Mouse (Mus musculus) adrenal gland, adult 2 months (tissue): ENCODE measurements around the gene Fam107b. TPM values are rescaled to one million over a fixed set of nuclear protein-coding genes. Genes with fewer than 3 reads are reported as not detected.
"Not testable (repeated sequence)": the region's sequence is repeated elsewhere in the genome, so short reads cannot be mapped to it uniquely, and the experiment has no call there.

Source experiments
- DNase-seq: peaks from one replicate; pipeline ENCODE4 v3.0.0; 2021
- polyA plus RNA-seq: library from polyadenylated mRNA; depleted of rRNA; stranded (reverse); fragments of >200 nt; gene quantifications from 2 replicates; pipeline ENCODE4 v1.2.3, GENCODE M21; 2012
- total RNA-seq, 2 experiments: library from RNA; stranded (reverse); gene quantifications; 2 replicates each; pipeline ENCODE4 v1.2.3; 2021

Gene Fam107b
- total and polyA plus RNA-seq, 3 experiments = 3.5 to 17.4 (median 16.1) TPM

GRCm38 (mm10) chr2:3712369-3713042 lies 142.2 kb downstream of the Fam107b start:
- peak; percentile 74 for DNase-seq

GRCm38 (mm10) chr2:3713212-3713681 lies 143.0 kb downstream of the Fam107b start:
- DNase-seq = peak; percentile 95

DNA sequence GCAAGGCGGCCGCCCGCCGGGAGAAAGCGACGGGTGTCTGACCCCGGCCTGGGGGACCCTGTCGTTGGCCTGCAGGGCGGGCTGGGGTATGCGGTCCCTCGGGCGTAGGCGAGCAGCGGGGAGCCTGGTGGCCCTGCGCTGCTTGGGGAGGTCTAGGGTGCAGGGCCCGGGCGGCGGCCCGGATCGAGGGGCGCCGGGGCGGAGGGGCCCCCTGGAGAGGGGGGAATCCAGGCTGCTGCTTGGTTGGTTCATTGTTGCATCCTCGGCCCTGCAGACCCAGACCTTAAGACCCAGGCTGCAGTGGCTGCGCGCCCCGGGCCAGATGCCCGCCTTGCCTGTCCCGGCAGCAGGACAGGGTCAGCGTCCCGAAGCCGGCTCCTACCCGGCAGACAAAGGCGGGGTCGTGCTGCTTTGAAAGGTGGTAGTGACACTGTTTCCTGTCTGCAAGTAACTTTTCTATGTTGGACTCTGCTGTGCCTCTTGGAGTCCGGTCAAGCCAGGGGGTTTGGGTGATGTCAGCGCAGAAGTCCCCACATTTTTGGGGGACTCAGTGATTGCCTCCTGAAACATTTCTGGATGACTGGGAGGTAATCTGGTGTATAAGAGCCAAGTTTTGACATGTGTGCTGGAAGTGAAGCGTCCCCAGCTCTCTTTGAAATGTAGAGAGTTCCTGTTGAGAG lies 143.5 kb downstream of the Fam107b start:
- DNase-seq = peak; percentile 46

GRCm38 (mm10) chr2:3714511-3714910 lies 144.2 kb downstream of the Fam107b start:
- DNase-seq = no peak

DNA sequence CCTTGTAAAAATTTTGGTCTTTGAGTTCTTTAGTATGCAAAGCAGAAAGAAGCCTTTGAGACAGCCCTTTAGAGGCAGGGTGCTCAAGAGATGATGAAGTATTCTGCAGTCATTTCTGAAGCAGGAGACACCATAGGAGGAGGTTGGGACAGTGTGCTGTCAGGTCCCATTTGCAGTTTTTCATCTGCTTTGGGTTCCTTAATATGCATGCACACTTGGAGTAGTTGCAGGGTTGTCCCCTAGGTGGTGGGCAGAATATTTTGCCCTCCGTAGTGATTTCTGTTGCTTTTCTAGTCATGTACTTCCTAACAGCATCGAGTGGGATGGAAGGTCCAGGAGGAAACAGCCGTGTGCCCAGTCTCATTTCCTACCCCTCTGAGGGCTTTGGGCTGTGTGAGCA lies 145.1 kb downstream of the Fam107b start:
- DNase-seq = no peak

DNA sequence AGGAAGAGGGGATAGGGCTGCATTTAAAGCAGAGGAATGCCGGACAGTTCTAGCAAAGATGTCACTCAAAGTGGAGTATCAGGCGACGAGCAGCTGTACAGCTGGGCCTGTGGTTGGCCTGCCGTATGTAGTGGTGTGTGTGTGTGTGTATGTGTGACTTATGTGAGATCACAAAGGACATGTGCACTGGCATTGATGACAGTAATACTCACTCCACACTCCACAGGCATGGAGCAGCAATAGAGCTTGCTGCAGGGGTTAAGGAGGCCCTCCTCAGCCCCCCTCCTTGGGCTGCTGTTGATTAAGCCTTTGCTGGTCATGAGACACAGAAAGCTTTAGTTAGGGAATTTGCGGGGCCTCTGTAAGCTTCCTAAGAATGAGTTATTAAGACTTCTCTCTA lies 147.0 kb downstream of the Fam107b start:
- DNase-seq = no peak

- no peak for DNase-seq
Observed at GRCm38 (mm10) chr2:3717847-3718246, 147.6 kb downstream of the Fam107b start.

DNA sequence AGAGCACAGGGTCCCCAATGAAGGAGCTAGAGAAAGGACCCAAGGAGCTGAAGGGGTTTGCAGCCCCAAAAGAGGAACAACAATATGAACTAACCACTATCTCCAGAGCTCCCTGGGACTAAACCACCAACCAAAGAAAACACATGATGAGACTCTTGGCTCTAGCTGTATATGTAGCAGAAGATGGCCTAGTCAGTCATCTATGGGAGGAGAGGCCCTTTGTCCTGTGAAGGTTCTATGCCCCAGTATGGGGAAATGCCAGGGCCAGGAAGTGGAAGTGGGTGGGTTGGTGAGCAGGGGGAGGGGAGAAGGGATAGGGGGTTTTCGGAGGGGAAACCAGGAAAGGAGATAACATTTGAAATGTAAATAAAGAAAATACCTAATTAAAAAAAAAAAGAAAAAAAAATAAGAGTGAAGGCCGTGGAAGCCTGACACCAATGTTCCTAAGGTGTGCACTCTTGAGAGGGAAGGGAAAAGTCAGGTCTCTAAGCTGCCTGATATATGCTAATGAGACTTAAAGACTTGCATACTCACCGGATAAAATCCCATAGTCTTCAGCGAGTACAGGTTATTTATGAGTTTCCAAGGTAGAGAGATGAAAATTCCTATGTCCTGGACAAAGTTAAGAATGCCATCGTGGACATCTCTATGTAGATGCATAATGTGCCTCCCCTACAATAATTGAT lies 149.3 kb downstream of the Fam107b start:
- not testable (repeated sequence) for DNase-seq

DNA sequence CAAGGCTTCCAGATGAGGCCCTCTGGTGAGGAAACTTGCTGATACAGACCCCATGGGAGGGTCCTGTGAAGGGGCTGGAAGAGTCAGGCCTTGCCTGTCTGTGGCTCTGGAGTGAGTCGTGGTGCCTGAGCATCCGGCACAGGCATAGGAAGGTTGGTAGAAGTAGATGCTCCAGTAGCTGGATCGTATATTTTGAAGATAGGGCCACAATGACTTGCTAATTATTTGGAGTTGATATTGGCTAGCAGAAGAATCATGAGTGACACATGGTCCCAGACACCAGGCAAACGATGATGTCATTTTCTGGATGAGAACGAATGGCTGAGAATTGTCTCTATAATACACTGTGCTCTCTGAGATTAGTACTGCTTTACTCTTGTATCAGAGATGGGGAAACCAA lies 150.8 kb downstream of the Fam107b start:
- DNase-seq = no peak

DNA sequence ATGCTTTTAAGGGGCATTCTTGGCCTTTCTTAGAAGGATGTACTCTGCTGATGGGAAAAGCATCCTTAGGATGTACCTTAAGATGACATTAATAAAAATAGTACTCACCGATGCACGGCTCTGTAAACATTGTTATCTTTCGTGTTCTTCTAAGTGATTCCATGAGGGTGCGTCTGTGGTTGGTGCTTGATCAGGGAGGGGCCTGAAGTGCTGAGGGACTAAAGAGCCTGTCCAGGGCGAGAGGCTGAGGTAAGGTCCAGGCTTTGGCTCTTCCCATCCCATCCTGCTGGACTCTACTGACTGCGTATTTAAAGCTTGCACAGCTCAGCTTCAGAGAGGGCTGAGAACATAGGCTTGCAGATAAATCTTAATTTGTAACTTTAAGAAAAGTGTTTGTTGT lies 151.7 kb downstream of the Fam107b start:
- no peak for DNase-seq

- no peak for DNase-seq
Observed at GRCm38 (mm10) chr2:3723391-3724106, 153.3 kb downstream of the Fam107b start.

DNA sequence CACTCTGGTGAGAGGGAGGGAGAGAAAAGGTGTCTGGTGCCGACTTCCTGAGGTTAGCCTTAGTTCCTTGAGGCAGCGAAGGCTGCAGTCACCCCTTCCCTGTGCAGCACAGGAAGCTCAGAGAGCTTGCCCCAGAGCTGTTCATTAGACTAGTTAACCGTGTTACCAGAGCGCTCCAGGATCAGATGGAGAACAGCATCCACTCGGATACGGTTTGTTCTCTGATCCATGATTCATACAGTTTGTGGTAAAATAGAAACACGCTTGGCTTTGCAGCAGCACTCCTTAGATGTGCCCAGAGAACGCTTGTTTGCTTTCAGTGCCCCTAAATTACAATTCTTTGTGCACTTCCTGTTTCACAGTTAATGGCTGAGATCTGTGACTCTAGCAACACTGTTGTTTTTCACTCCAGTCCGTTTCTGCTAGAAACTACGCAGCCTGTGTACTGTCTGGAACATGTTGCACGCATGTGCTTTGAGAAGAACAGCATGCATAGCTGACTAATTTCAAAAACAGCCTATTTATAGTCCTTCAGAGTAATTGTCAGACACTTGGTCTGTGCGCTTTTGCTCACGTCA lies 156.3 kb downstream of the Fam107b start:
- no peak for DNase-seq

- no peak for DNase-seq
Observed at GRCm38 (mm10) chr2:3727225-3727930, 157.1 kb downstream of the Fam107b start.

DNA sequence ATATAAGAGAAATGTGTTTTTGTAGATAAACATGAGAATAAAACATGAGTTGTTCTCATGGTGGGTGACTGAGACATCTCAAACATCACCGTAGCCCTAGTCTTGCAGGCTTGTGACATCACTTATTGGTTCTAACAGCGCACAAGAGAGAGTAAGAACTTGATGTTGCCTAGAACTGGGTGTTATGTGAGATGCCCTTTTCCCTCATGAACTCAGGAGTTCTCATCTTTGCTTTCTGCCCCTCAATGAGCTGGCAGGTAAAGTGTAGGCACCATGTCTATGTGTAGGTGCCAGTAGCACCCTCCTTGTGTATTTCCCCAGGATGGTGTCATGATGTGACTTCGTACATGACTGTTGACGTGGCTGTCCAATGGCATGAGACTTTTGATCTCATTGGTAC lies 157.8 kb downstream of the Fam107b start:
- no peak for DNase-seq

GRCm38 (mm10) chr2:3729586-3729985 lies 159.3 kb downstream of the Fam107b start:
- DNase-seq = no peak

- DNase-seq = no peak
Observed at GRCm38 (mm10) chr2:3730744-3731143, 160.5 kb downstream of the Fam107b start.

GRCm38 (mm10) chr2:3731316-3732015 lies 161.2 kb downstream of the Fam107b start:
- no peak for DNase-seq

- no peak for DNase-seq
Observed at GRCm38 (mm10) chr2:3737917-3738694, 167.8 kb downstream of the Fam107b start.

DNA sequence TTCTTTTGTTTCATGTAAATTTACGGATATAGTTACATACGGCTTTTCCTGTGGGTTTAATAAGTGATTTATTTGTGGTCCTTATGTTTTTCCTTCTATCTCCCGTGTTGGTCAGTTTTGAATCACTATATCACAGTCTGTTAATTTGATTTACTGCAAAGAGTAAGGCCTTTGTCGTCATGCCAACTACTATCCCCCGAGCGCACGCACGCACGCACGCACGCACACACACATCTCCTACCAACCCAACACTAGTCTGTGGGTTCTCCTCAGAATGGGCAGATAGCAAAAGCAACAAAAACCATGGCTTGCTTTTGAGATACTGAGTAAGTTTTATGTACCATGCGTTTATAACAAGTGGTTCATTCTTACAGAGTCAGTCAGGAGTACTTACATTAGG lies 168.4 kb downstream of the Fam107b start:
- no peak for DNase-seq
